Mouse (Mus musculus): ENCODE data around the gene Pros1.

DNA sequence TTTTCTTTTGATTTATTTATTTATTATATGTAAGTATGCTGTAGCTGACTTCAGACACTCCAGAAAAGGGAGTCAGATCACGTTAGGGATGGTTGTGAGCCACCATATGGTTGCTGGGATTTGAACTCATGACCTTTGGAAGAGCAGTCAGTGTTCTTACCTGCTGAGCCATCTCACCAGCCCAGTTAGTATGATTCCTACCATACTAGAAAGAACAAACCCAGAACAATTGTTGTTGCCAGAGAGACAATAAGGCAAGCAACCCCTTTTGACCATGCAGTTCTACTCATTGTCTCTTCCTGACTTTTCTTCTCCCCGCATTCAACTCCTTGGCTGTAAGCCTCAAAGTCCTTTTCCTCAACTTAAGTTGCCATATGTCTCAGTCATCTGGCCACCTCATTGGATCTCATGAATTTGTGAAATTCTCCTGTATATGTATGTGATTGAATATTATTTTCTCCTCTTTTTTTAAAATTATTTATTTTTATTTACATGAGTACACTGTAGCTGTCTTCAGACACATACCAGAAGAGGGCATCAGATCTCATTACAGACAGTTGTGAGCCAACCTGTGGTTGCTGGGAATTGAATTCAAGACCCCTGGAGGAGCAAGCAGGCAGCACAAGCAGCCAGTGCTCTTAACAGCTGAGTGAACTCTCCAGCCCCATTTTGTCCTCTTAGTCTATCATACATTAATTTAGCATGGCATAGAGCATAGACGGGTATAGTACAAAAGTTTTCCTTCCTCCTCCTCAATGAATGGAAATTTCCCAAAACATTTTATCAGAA lies 1.4 kb upstream of the Pros1 start:
- TF ChIP-seq CTCF (IDR thresholded peaks at IDR 0.05; ENCODE audit: low read depth) (0 out of 2 replicates have a peak, but pooled peaks have one; percentile 9), EP300 (IDR thresholded peaks at IDR 0.05; ENCODE audit: low read depth) (no peak)
